Mouse (Mus musculus) neural tube, embryonic 14.5 days (tissue): ENCODE data around the gene Lmnb2. TPM values are rescaled to one million over a fixed set of nuclear protein-coding genes. Genes with fewer than 3 reads are reported as not detected.

Experiments used
- ATAC-seq: fragments of 200-750 bp; cut with Nextera tagmentation; 2 replicates; pipeline ENCODE4 v1.8.0; 2017; ENCODE audit warnings: low read depth, mild to moderate bottlenecking, moderate TSS enrichment, moderate library complexity
- H3K27ac ChIP-seq: fragments of 300-500 bp; sonication (generic); 2 replicates; pipeline ENCODE4 v1.5.1; 2014; ENCODE audit warnings: low read depth, mild to moderate bottlenecking, control low read depth, low read length, moderate library complexity, mixed read lengths
- H3K27me3 ChIP-seq: fragments of 300-500 bp; sonication (generic); 2 replicates; pipeline ENCODE4 v1.6.1; 2014; ENCODE audit warnings: low read length; ENCODE audit not compliant: control insufficient read depth, insufficient read depth
- H3K36me3 ChIP-seq: fragments of 300-500 bp; sonication (generic); 2 replicates; pipeline ENCODE4 v1.6.1; 2014; ENCODE audit warnings: low read length, mixed read lengths; ENCODE audit not compliant: control insufficient read depth, insufficient read depth
- H3K4me1 ChIP-seq: fragments of 300-500 bp; sonication (generic); 2 replicates; pipeline ENCODE4 v1.6.1; 2014; ENCODE audit warnings: low read length; ENCODE audit not compliant: control insufficient read depth, insufficient read depth
- H3K4me2 ChIP-seq: fragments of 300-500 bp; sonication (generic); 2 replicates; pipeline ENCODE4 v1.6.1; 2014; ENCODE audit warnings: mild to moderate bottlenecking, low read depth, low read length, control low read depth
- H3K4me3 ChIP-seq: fragments of 300-500 bp; sonication (generic); 2 replicates; pipeline ENCODE4 v1.5.1; 2014; ENCODE audit warnings: low read depth, low read length, control low read depth, mixed read lengths
- H3K9ac ChIP-seq: fragments of 300-500 bp; sonication (generic); replicated peaks from 2 replicates; pipeline ENCODE4 v1.6.1; 2014; ENCODE audit warnings: low read depth, mild to moderate bottlenecking, control low read depth, low read length, mixed read lengths
- H3K9me3 ChIP-seq: fragments of 300-500 bp; sonication (generic); 2 replicates; pipeline ENCODE4 v1.6.1; 2016; ENCODE audit warnings: low read length; ENCODE audit not compliant: control insufficient read depth
- WGBS: fragments of 180-500 bp; shearing (Covaris S2); extraction: QIAGEN DNeasy Blood & Tissue Kit; methylation state at CpG from one replicate; pipeline ENCODE4 v1.1.7; 2014; 5-methylcytosine and 5-hydroxymethylcytosine counted together
- polyA plus RNA-seq: library from polyadenylated mRNA; unstranded; fragments of >200 nt; fragmentation: Nextera tagmentation; extraction: Ambion mirVana; gene quantifications from 2 replicates; pipeline ENCODE4 v1.2.1, GENCODE M21; 2014

Lmnb2 gene
- polyA plus RNA-seq, 1 experiment from 2014 or later, result 10.8 TPM

GRCm38 (mm10) chr10:80911354-80911753 is 6.7 kb downstream of the Lmnb2 start:
- Histone ChIP-seq H3K9me3 (no peaks in the 10 kb centered on the region), H3K36me3 (peaks cover 35% of the 10 kb centered on the region), H3K4me3 (no peak overlapping the region), H3K27me3 (no peaks in the 10 kb centered on the region), H3K9ac (no peak overlapping the region), H3K4me2 (no peak overlapping the region), H3K27ac (no peak overlapping the region), H3K4me1 (peaks cover 5% of the 10 kb centered on the region)
- 91% methylated on average over 4 of the region's 4 CpGs for WGBS
- ATAC-seq, result no peak

DNA sequence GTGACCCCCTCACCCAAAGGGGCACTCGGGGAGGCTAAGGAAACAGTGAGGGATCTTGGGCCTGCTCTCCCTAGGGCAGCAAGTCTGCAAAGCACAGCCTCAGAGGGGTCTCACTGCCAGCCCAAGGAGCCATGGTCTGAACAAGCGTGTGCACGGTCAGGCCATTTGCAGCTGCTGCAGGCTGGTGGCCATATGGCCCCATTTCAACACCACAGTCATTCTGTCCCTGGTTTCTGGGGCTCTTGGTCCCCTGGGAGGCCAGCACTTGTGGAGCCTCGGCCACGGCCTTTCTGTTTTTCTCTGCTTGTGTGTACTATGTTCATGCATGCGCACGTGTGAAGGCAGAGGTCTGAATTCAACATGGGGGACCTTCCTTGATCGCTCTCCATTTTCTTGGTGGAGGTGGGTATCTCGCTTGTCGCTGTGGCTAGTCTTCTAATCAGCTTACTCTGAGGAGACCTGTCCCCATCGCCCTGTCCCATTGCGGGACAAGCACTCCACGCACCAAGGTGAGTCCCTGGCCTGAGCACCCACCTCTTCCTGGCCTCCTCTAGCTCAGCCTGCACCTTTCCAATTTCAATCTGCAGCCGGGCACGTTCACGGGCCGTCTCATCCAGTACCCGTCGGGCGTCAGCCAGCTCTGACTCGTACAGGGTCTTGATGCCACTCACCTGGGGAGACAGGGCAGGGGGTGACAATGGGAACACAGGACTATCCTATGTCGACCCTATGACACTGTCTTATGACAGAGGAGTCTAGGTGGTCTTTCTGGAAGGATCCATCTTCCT is 8.5 kb downstream of the Lmnb2 start:
- no peak overlapping the region for H3K4me2 ChIP-seq
- WGBS, result 93% methylated on average over 22 of the region's 22 CpGs

DNA sequence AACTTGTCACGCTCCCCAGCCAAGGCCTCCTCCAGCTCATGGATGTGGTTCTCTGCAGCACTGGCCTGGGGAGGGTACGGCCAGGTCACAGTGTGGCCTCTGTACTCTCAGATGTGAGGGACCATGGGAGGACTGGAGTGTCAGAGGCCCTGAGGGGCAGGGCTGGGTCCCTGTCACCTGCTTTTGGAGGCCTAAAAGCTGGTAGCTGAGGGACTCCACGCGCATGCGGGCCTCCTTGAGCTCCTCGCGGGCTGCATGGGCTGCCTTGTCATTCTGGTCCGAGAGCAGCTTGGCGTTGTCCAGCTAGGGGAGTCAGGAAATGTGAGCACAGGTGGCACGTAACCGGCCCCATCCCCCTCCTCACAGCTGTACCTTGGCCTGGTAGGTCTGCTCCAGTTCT is 13.3 kb downstream of the Lmnb2 start:
- no peak overlapping the region for H3K4me3 ChIP-seq
- H3K36me3 ChIP-seq, result peaks cover 66% of the 10 kb centered on the region
- H3K27me3 ChIP-seq, result no peaks in the 10 kb centered on the region
- WGBS, result 92% methylated on average over 11 of the region's 11 CpGs
- no peak for ATAC-seq
- H3K9ac ChIP-seq, result no peak overlapping the region
- peaks cover 5% of the 10 kb centered on the region for H3K4me1 ChIP-seq
- H3K4me2 ChIP-seq, result no peak overlapping the region
- no peaks in the 10 kb centered on the region for H3K9me3 ChIP-seq
- no peak overlapping the region; the same call in 1 of the 2 replicates for H3K27ac ChIP-seq

More for the DNA sequence above, 8.5 kb downstream of the Lmnb2 start:
- Histone ChIP-seq H3K36me3 (peaks cover 50% of the 10 kb centered on the region), H3K27ac (no peak overlapping the region), H3K27me3 (no peaks in the 10 kb centered on the region), H3K4me3 (no peak overlapping the region), H3K4me1 (no peaks in the 10 kb centered on the region), H3K9ac (no peak overlapping the region), H3K9me3 (no peaks in the 10 kb centered on the region)
- no peak for ATAC-seq

- 87% methylated on average over 28 of the region's 28 CpGs for WGBS
- H3K4me2 ChIP-seq, result no peak overlapping the region
- peaks cover 11% of the 10 kb centered on the region for H3K4me1 ChIP-seq
- H3K9ac ChIP-seq, result no peak overlapping the region
- no peak overlapping the region for H3K4me3 ChIP-seq
- no peaks in the 10 kb centered on the region for H3K9me3 ChIP-seq
- H3K36me3 ChIP-seq, result peaks cover 63% of the 10 kb centered on the region
- no peak for ATAC-seq
- no peak overlapping the region for H3K27ac ChIP-seq
- no peaks in the 10 kb centered on the region for H3K27me3 ChIP-seq
These were observed 13.9 kb downstream of the Lmnb2 start for GRCm38 (mm10) chr10:80904004-80904693.

DNA sequence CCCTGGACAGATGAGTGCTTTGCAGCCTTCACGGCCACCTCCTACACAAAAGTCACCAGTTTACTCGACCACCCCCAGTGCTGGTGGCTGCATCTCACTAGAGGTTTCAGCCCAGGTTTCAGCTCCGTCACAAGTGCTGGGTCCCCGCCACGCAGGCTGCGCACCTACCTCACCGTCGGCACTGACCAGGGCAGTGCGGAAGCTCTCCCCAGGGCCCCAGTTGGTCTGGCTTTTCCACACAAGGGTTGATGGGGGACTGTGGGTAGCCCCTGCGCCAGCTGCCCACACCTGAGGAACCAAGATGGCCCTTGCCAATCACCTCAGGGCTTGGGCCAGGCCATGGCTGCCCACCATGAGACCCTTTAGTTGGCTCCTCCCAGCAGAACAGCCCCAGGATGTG is 14.8 kb downstream of the Lmnb2 start:
- H3K36me3 ChIP-seq, result peaks cover 60% of the 10 kb centered on the region

DNA sequence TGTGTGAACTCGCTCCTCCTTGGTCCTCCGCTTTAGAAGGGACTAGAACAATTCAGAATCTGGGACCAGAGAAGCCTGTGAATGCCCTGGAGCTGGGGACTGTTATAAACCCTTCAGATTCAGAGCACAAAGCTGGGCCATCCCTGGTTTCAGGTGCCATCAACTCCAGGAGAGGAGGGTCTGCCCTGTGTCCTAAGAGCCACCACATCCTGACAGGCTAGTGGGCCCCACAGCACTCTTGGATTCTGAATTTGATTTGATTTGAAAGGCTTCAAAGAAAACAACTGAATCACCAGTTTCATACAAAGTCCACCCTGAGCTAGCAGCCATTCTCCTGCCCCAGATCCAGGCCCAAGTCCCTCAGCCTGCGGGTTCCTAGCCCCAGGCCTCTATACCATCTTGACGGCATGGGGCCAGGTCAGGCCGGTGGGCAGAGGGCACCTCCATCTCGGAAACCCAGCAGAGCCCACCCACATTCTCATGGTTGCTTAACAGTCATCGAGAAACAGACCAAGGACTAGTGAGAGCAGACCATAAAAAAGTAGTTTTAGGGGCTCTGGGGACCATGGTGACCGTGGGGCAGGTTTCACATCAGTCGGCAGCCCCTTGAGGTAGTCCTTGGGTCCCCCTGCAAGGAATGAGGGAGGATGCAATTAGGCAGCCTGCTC is 15.6 kb downstream of the Lmnb2 start:
- WGBS, result 87% methylated on average over 9 of the region's 9 CpGs
- Histone ChIP-seq H3K4me3 (no peak overlapping the region), H3K36me3 (peaks cover 52% of the 10 kb centered on the region), H3K9me3 (no peaks in the 10 kb centered on the region), H3K4me1 (peaks cover 19% of the 10 kb centered on the region), H3K4me2 (no peak overlapping the region), H3K27me3 (no peaks in the 10 kb centered on the region), H3K27ac (no peak overlapping the region), H3K9ac (no peak overlapping the region)
- ATAC-seq, result no peak

More for the DNA sequence above, 14.8 kb downstream of the Lmnb2 start:
- ATAC-seq, result no peak
- Histone ChIP-seq H3K9me3 (no peaks in the 10 kb centered on the region), H3K27ac (no peak overlapping the region), H3K4me2 (no peak overlapping the region), H3K4me3 (no peak overlapping the region), H3K27me3 (no peaks in the 10 kb centered on the region), H3K9ac (no peak overlapping the region), H3K4me1 (peaks cover 14% of the 10 kb centered on the region)
- 92% methylated on average over 10 of the region's 10 CpGs for WGBS

DNA sequence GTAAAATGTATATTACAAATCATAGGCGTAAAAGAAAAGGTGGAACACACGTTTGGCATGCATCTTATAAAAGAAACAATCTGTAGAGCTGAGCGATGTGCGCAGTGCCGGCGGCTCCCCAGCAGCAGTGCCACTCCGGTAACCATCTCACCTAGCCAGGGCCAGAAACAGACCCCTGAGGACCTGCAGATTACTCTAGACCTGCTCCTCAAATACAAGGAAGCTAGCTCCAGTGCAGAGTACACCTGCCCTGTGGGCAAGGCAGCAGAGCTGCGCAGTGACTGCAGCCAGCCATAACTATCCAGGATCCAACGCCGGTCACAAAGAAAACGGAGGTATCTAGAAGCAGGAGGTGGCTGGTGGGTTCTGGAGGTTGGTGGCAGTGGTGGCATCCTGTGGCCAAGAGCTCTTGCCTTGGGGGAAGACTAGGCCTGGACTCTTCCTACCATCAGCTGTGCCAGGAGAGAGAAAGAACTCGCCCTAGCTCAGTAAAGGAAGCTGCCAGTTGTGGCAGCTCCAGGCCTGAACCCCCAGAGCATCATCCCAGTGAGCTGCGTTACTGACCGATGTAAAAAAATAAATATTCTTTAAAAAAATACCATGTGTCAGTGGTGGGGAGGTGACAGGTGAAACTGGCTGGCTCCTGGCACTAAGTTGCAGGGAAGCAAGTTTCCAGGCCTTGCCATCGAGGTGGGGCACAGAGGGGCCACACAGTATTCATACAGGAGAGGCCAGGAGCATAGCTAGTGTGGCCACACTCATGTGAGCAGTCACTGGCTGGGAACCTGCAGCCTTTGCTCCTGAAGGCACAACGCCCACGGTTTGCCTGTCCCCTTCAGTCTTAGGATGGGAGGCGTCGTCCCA is 16.4 kb downstream of the Lmnb2 start:
- Histone ChIP-seq H3K4me1 (peaks cover 19% of the 10 kb centered on the region), H3K36me3 (peaks cover 49% of the 10 kb centered on the region), H3K4me3 (peak overlapping the region; percentile 47; the same call in 1 of the 2 replicates), H3K4me2 (peak overlapping the region; percentile 93; the same call in 1 of the 2 replicates), H3K9ac (0 out of 2 replicates have a peak overlapping the region, but pooled peaks have one; percentile 4), H3K9me3 (no peaks in the 10 kb centered on the region), H3K27me3 (no peaks in the 10 kb centered on the region), H3K27ac (0 out of 2 replicates have a peak overlapping the region, but pooled peaks have one; percentile 39)
- no peak for ATAC-seq
- 88% methylated on average over 19 of the region's 19 CpGs for WGBS
